Mouse (Mus musculus) spleen, adult 2 months (tissue): ENCODE data around the gene Cyfip1.

Experiments
- CTCF ChIP-seq: fragments of 200-500 bp; IDR thresholded peaks from 2 replicates; pipeline ENCODE4 v1.5.1; 2011; ENCODE audit warnings: mild to moderate bottlenecking, inconsistent platforms; ENCODE audit not compliant: insufficient read depth, insufficient read length, insufficient replicate concordance; ENCODE audit errors: extremely low read depth
- POLR2A ChIP-seq: fragments of 200-500 bp; IDR thresholded peaks from 2 replicates; pipeline ENCODE4 v1.6.1; 2011; ENCODE audit warnings: low read depth, low read length, inconsistent platforms

DNA sequence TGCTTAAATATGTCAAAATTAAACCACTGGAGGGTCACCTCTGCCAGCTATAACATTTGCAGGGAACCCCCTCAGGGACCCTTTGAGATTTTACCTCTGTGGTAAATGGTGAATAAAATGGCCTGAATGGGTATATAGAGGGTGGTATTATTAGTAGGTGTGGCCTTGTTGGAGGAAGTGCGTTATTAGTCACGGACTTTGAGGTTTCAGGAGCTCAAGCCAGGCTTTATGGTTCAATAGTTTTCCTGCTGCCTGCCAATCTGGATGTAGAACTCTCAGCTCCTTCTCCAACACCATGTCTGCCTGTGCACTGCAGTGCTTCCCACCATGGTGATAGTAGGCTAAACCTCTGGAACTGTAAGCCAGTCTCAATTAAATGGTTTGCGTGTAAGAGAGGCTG is 27.7 kb downstream of the Cyfip1 start:
- no peak for TF ChIP-seq CTCF
- no peak for TF ChIP-seq POLR2A
